Mouse (Mus musculus): Measurements from ENCODE around the gene Vmn1r31. TPM values are rescaled to one million over a fixed set of nuclear protein-coding genes. Genes with fewer than 3 reads are reported as not detected.

Vmn1r31 gene
- total RNA-seq (2015; ENCODE audit: low replicate concordance), result not detected in 2 replicates
- total RNA-seq (2017; ENCODE audit: low replicate concordance), result not detected in 2 replicates

- ATAC-seq (replicated peaks; ENCODE audit: low FRiP score, poor library complexity, severe bottlenecking), result no peak
Observed at GRCm38 (mm10) chr6:58475230-58475629, at the start of gene Vmn1r31. TSS of gene Vmn1r31 (minus strand) at chr6:58475330.

GRCm38 (mm10) chr6:58443285-58443684 is 31.8 kb downstream of the Vmn1r31 start, which contains the start of gene Vmn1r30:
TSS of gene Vmn1r30 (minus strand) at chr6:58443385.
- ATAC-seq (replicated peaks; ENCODE audit: low FRiP score, poor library complexity, severe bottlenecking), result no peak

Other genes with a start within 250 kb of the Vmn1r31 start
- gene Vmn1r28, start 213.3 kb downstream of the Vmn1r31 start, total RNA-seq (2015; ENCODE audit: low replicate concordance), result not detected in 2 replicates
- not detected in 2 replicates for gene Vmn1r28, start 213.3 kb downstream of the Vmn1r31 start, total RNA-seq (2017; ENCODE audit: low replicate concordance)
- not detected in 2 replicates for gene Vmn1r29, start 173.8 kb downstream of the Vmn1r31 start, total RNA-seq (2015; ENCODE audit: low replicate concordance)
- gene Vmn1r29, start 173.8 kb downstream of the Vmn1r31 start, total RNA-seq (2017; ENCODE audit: low replicate concordance), result not detected in 2 replicates
- not detected in 2 replicates for gene Vmn1r30, start 31.9 kb downstream of the Vmn1r31 start, total RNA-seq (2015; ENCODE audit: low replicate concordance)
- gene Vmn1r30, start 31.9 kb downstream of the Vmn1r31 start, total RNA-seq (2017; ENCODE audit: low replicate concordance), result not detected in 2 replicates
- gene Abcg2, start 109.2 kb upstream of the Vmn1r31 start, total RNA-seq (2015; ENCODE audit: low replicate concordance), result 226 and 296 TPM in 2 replicates
- gene Abcg2, start 109.2 kb upstream of the Vmn1r31 start, total RNA-seq (2017; ENCODE audit: low replicate concordance), result 601 and 799 TPM in 2 replicates